Mouse (Mus musculus) stomach, embryonic 15.5 days (tissue): ENCODE results near the gene Tspan17. TPM values are rescaled to one million over a fixed set of nuclear protein-coding genes. Genes with fewer than 3 reads are reported as not detected.

ENCODE experiments used
- ATAC-seq: fragments of 200-750 bp; cut with Nextera tagmentation; 2 replicates; pipeline ENCODE4 v1.8.0; 2017; ENCODE audit warnings: low read depth, moderate number of reproducible peaks, moderate TSS enrichment; ENCODE audit not compliant: insufficient read depth, low FRiP score
- H3K27ac ChIP-seq: fragments of 300-500 bp; sonication (generic); 2 replicates; pipeline ENCODE4 v1.5.1; 2015; ENCODE audit warnings: mild to moderate bottlenecking, inconsistent platforms
- H3K27me3 ChIP-seq: fragments of 300-500 bp; sonication (generic); replicated peaks from 2 replicates; pipeline ENCODE4 v1.6.1; 2015; ENCODE audit warnings: inconsistent platforms
- H3K36me3 ChIP-seq: fragments of 300-500 bp; sonication (generic); 2 replicates; pipeline ENCODE4 v1.6.1; 2015; ENCODE audit warnings: inconsistent platforms
- H3K4me1 ChIP-seq: fragments of 300-500 bp; sonication (generic); 2 replicates; pipeline ENCODE4 v1.6.1; 2015; ENCODE audit warnings: inconsistent platforms
- H3K4me2 ChIP-seq: fragments of 300-500 bp; sonication (generic); 2 replicates; pipeline ENCODE4 v1.6.1; 2015; ENCODE audit warnings: mild to moderate bottlenecking, inconsistent platforms
- H3K4me3 ChIP-seq: fragments of 300-500 bp; sonication (generic); replicated peaks from 2 replicates; pipeline ENCODE4 v1.5.1; 2015; ENCODE audit warnings: inconsistent platforms
- H3K9ac ChIP-seq: fragments of 300-500 bp; sonication (generic); 2 replicates; pipeline ENCODE4 v1.6.1; 2015; ENCODE audit warnings: inconsistent platforms
- H3K9me3 ChIP-seq: fragments of 300-500 bp; sonication (generic); 2 replicates; pipeline ENCODE4 v1.6.1; 2016; ENCODE audit warnings: inconsistent platforms
- WGBS: fragments of 180-500 bp; shearing (Covaris S2); methylation state at CpG from one replicate; pipeline ENCODE4 v1.1.7; 2015; 5-methylcytosine and 5-hydroxymethylcytosine counted together
- polyA plus RNA-seq: library from polyadenylated mRNA; unstranded; fragments of >200 nt; fragmentation: Nextera tagmentation; extraction: Ambion mirVana; gene quantifications from 2 replicates; pipeline ENCODE4 v1.2.1, GENCODE M21; 2015

Gene Tspan17
- polyA plus RNA-seq, 1 experiment from 2014 or later = 14.7 TPM

- 79% methylated on average over 16 of the region's 16 CpGs for WGBS
- Histone ChIP-seq H3K36me3 (no peaks in the 10 kb centered on the region), H3K4me1 (peaks cover 2% of the 10 kb centered on the region; the same call in 1 of the 2 replicates), H3K9me3 (no peaks in the 10 kb centered on the region), H3K27ac (no peak overlapping the region), H3K27me3 (no peaks in the 10 kb centered on the region), H3K9ac (no peak overlapping the region), H3K4me3 (no peak overlapping the region), H3K4me2 (no peak overlapping the region)
- no peak for ATAC-seq
Measured at GRCm38 (mm10) chr13:54797861-54798643, 8.9 kb downstream of the Tspan17 start.

GRCm38 (mm10) chr13:54798740-54799139 lies 9.6 kb downstream of the Tspan17 start:
- Histone ChIP-seq H3K27ac (no peak overlapping the region), H3K9me3 (no peaks in the 10 kb centered on the region), H3K9ac (no peak overlapping the region), H3K27me3 (no peaks in the 10 kb centered on the region), H3K36me3 (no peaks in the 10 kb centered on the region), H3K4me3 (no peak overlapping the region), H3K4me2 (no peak overlapping the region), H3K4me1 (peaks cover 2% of the 10 kb centered on the region; the same call in 1 of the 2 replicates)
- 66% methylated on average over 10 of the region's 10 CpGs for WGBS
- no peak for ATAC-seq

- H3K27me3 ChIP-seq = no peaks in the 10 kb centered on the region
- no peaks in the 10 kb centered on the region for H3K9me3 ChIP-seq
- H3K4me3 ChIP-seq = no peak overlapping the region
- peaks cover 2% of the 10 kb centered on the region; the same call in 1 of the 2 replicates for H3K4me1 ChIP-seq
- no peak overlapping the region for H3K9ac ChIP-seq
- H3K36me3 ChIP-seq = no peaks in the 10 kb centered on the region
- peak overlapping the region; percentile 30 for H3K4me2 ChIP-seq
- 22% methylated on average over 9 of the region's 9 CpGs for WGBS
- ATAC-seq = no peak
- no peak overlapping the region for H3K27ac ChIP-seq
Measured at GRCm38 (mm10) chr13:54799701-54800100, 10.5 kb downstream of the Tspan17 start.

GRCm38 (mm10) chr13:54800206-54800605 lies 11.0 kb downstream of the Tspan17 start:
- no peak overlapping the region for H3K4me2 ChIP-seq
- WGBS = 45% methylated on average over 4 of the region's 4 CpGs
- H3K27me3 ChIP-seq = no peaks in the 10 kb centered on the region
- no peak overlapping the region for H3K4me3 ChIP-seq
- no peak for ATAC-seq
- no peaks in the 10 kb centered on the region for H3K36me3 ChIP-seq
- H3K9me3 ChIP-seq = no peaks in the 10 kb centered on the region
- H3K4me1 ChIP-seq = peaks cover 2% of the 10 kb centered on the region; the same call in 1 of the 2 replicates
- no peak overlapping the region for H3K27ac ChIP-seq
- H3K9ac ChIP-seq = no peak overlapping the region

GRCm38 (mm10) chr13:54803010-54803409 lies 13.8 kb downstream of the Tspan17 start:
- ATAC-seq = no peak
- no peak overlapping the region for H3K4me2 ChIP-seq
- no peak overlapping the region for H3K27ac ChIP-seq
- no peaks in the 10 kb centered on the region for H3K9me3 ChIP-seq
- H3K27me3 ChIP-seq = 0 out of 2 replicates have a peak, but pooled peaks cover 9% of the 10 kb centered on the region
- H3K4me1 ChIP-seq = peaks cover 2% of the 10 kb centered on the region; the same call in 1 of the 2 replicates
- H3K9ac ChIP-seq = no peak overlapping the region
- H3K36me3 ChIP-seq = no peaks in the 10 kb centered on the region
- WGBS = 78% methylated on average over 6 of the region's 6 CpGs
- H3K4me3 ChIP-seq = no peak overlapping the region

GRCm38 (mm10) chr13:54805134-54805838 lies 16.1 kb downstream of the Tspan17 start:
- H3K9ac ChIP-seq = no peak overlapping the region
- WGBS = 38% methylated on average over 21 of the region's 21 CpGs
- H3K27ac ChIP-seq = no peak overlapping the region
- no peaks in the 10 kb centered on the region for H3K4me1 ChIP-seq
- H3K27me3 ChIP-seq = 0 out of 2 replicates have a peak, but pooled peaks cover 9% of the 10 kb centered on the region
- ATAC-seq = no peak
- H3K4me3 ChIP-seq = no peak overlapping the region
- H3K36me3 ChIP-seq = no peaks in the 10 kb centered on the region
- H3K4me2 ChIP-seq = no peak overlapping the region
- no peaks in the 10 kb centered on the region for H3K9me3 ChIP-seq

GRCm38 (mm10) chr13:54806434-54806976 lies 17.3 kb downstream of the Tspan17 start:
- ATAC-seq = no peak
- WGBS = 32% methylated on average over 13 of the region's 13 CpGs
- 0 out of 2 replicates have a peak, but pooled peaks cover 9% of the 10 kb centered on the region for H3K27me3 ChIP-seq

GRCm38 (mm10) chr13:54808067-54808466 lies 18.9 kb downstream of the Tspan17 start:
- H3K27me3 ChIP-seq = 0 out of 2 replicates have a peak, but pooled peaks cover 9% of the 10 kb centered on the region
- no peaks in the 10 kb centered on the region for H3K36me3 ChIP-seq
- no peak overlapping the region for H3K9ac ChIP-seq
- whole genome bisulfite sequencing = 70% methylated on average over 12 of the region's 12 CpGs
- H3K4me2 ChIP-seq = no peak overlapping the region
- no peak for ATAC-seq
- no peak overlapping the region for H3K27ac ChIP-seq
- no peak overlapping the region for H3K4me3 ChIP-seq
- no peaks in the 10 kb centered on the region for H3K4me1 ChIP-seq
- no peaks in the 10 kb centered on the region for H3K9me3 ChIP-seq

More at GRCm38 (mm10) chr13:54806434-54806976, 17.3 kb downstream of the Tspan17 start:
- Histone ChIP-seq H3K4me1 (no peaks in the 10 kb centered on the region), H3K27ac (no peak overlapping the region), H3K9me3 (no peaks in the 10 kb centered on the region), H3K4me2 (no peak overlapping the region), H3K36me3 (no peaks in the 10 kb centered on the region), H3K9ac (no peak overlapping the region), H3K4me3 (no peak overlapping the region)

GRCm38 (mm10) chr13:54811476-54811875 lies 22.3 kb downstream of the Tspan17 start:
- WGBS = 56% methylated on average over 7 of the region's 7 CpGs
- Histone ChIP-seq H3K4me3 (no peak overlapping the region), H3K9me3 (no peaks in the 10 kb centered on the region)

GRCm38 (mm10) chr13:54813381-54813780 lies 24.2 kb downstream of the Tspan17 start:
- H3K4me3 ChIP-seq = no peak overlapping the region
- no peak for ATAC-seq
- H3K4me2 ChIP-seq = no peak overlapping the region
- no peaks in the 10 kb centered on the region for H3K36me3 ChIP-seq
- H3K9ac ChIP-seq = no peak overlapping the region
- no peaks in the 10 kb centered on the region for H3K4me1 ChIP-seq
- H3K27ac ChIP-seq = no peak overlapping the region
- 76% methylated on average over 9 of the region's 9 CpGs for WGBS
- no peaks in the 10 kb centered on the region for H3K9me3 ChIP-seq
- no peaks in the 10 kb centered on the region for H3K27me3 ChIP-seq

More at GRCm38 (mm10) chr13:54811476-54811875, 22.3 kb downstream of the Tspan17 start:
- Histone ChIP-seq H3K4me2 (no peak overlapping the region), H3K4me1 (no peaks in the 10 kb centered on the region), H3K9ac (no peak overlapping the region), H3K27me3 (0 out of 2 replicates have a peak, but pooled peaks cover under 1% of the 10 kb centered on the region), H3K36me3 (no peaks in the 10 kb centered on the region), H3K27ac (no peak overlapping the region)
- ATAC-seq = no peak

- H3K4me2 ChIP-seq = no peak overlapping the region
- H3K9me3 ChIP-seq = no peaks in the 10 kb centered on the region
- ATAC-seq = no peak
Measured at GRCm38 (mm10) chr13:54818399-54819254, 29.4 kb downstream of the Tspan17 start.

More at GRCm38 (mm10) chr13:54818399-54819254, 29.4 kb downstream of the Tspan17 start:
- Histone ChIP-seq H3K36me3 (no peaks in the 10 kb centered on the region), H3K9ac (no peak overlapping the region), H3K27me3 (no peaks in the 10 kb centered on the region), H3K4me3 (no peak overlapping the region), H3K27ac (no peak overlapping the region), H3K4me1 (no peaks in the 10 kb centered on the region)
- 28% methylated on average over 17 of the region's 17 CpGs for WGBS
